Mouse (Mus musculus): Measurements from ENCODE around the gene Fndc9.

GRCm38 (mm10) chr11:46276778-46277177, 41.4 kb downstream of the Fndc9 start:
- TF ChIP-seq CTCF (IDR thresholded peaks at IDR 0.05; ENCODE audit: low read depth, low read length) (peak; percentile 65), GATA1 (IDR thresholded peaks at IDR 0.05; ENCODE audit: borderline replicate concordance, low read length) (no peak)

All from G1E (cell line).